Mouse (Mus musculus): Measurements from ENCODE around the gene Ube2c.
"Not testable (repeated sequence)": the region's sequence is repeated elsewhere in the genome, so short reads cannot be mapped to it uniquely, and the experiment has no call there.

Gene Ube2c

GRCm38 (mm10) chr2:164790451-164790850, 20.8 kb downstream of the Ube2c start:
- DNase-seq: no peak

GRCm38 (mm10) chr2:164791841-164792261, 22.2 kb downstream of the Ube2c start:
- DNase-seq: peak; percentile 28

- no peak for DNase-seq
These were observed 22.9 kb downstream of the Ube2c start for GRCm38 (mm10) chr2:164792400-164793190.

GRCm38 (mm10) chr2:164793236-164793635, 23.5 kb downstream of the Ube2c start:
- peak; percentile 79 for DNase-seq

- no peak for DNase-seq
These were observed 24.1 kb downstream of the Ube2c start for GRCm38 (mm10) chr2:164793772-164794171.

- peak; percentile 92 for DNase-seq
These were observed 24.6 kb downstream of the Ube2c start for GRCm38 (mm10) chr2:164794293-164794692.

GRCm38 (mm10) chr2:164795868-164796267, 26.2 kb downstream of the Ube2c start:
- no peak for DNase-seq

GRCm38 (mm10) chr2:164798554-164798953, 28.9 kb downstream of the Ube2c start:
- DNase-seq: not testable (repeated sequence)

GRCm38 (mm10) chr2:164800252-164801004, 30.7 kb downstream of the Ube2c start:
- DNase-seq: peak; percentile 56

GRCm38 (mm10) chr2:164803201-164803920, 33.7 kb downstream of the Ube2c start:
- DNase-seq: no peak

GRCm38 (mm10) chr2:164803921-164804313, 34.2 kb downstream of the Ube2c start:
- no peak for DNase-seq

- DNase-seq: peak; percentile 98
These were observed 35.0 kb downstream of the Ube2c start, which contains the start of the genes Acot8 and Zswim3 for GRCm38 (mm10) chr2:164804533-164805331. Gene Acot8, minus strand, starts transcription at chr2:164804882. Gene Zswim3, plus strand, starts transcription at chr2:164805098.

- DNase-seq: no peak
These were observed 35.6 kb downstream of the Ube2c start for GRCm38 (mm10) chr2:164805332-164805718.

GRCm38 (mm10) chr2:164806614-164807013, 36.9 kb downstream of the Ube2c start:
- DNase-seq: no peak

- no peak for DNase-seq
These were observed 43.9 kb downstream of the Ube2c start for GRCm38 (mm10) chr2:164813557-164813956.

GRCm38 (mm10) chr2:164815348-164815747, 45.6 kb downstream of the Ube2c start:
- no peak for DNase-seq

- DNase-seq: no peak
These were observed 46.1 kb downstream of the Ube2c start for GRCm38 (mm10) chr2:164815821-164816220.

- no peak for DNase-seq
These were observed 47.5 kb downstream of the Ube2c start for GRCm38 (mm10) chr2:164817206-164817605.

- no peak for DNase-seq
These were observed 48.0 kb downstream of the Ube2c start for GRCm38 (mm10) chr2:164817703-164818102.

- DNase-seq: no peak
These were observed 51.4 kb downstream of the Ube2c start for GRCm38 (mm10) chr2:164821060-164821459.

- peak; percentile 100 for DNase-seq
These were observed 53.0 kb downstream of the Ube2c start, which contains the start of gene Zswim1 for GRCm38 (mm10) chr2:164822636-164823165. Gene Zswim1, plus strand, starts transcription at chr2:164822686.

GRCm38 (mm10) chr2:164823181-164823585, 53.5 kb downstream of the Ube2c start:
- DNase-seq: peak; percentile 33
